Mouse (Mus musculus) G1E (cell line): ENCODE results near the gene Fgfr2.

ENCODE experiments used
- CTCF ChIP-seq: IDR thresholded peaks from 2 replicates; pipeline ENCODE4 v1.5.1; 2012; ENCODE audit warnings: low read depth, low read length, inconsistent platforms, mixed read lengths
- GATA1 ChIP-seq: IDR thresholded peaks from 2 replicates; pipeline ENCODE4 v1.6.1; 2012; ENCODE audit warnings: borderline replicate concordance, low read length, inconsistent platforms, mixed read lengths

DNA sequence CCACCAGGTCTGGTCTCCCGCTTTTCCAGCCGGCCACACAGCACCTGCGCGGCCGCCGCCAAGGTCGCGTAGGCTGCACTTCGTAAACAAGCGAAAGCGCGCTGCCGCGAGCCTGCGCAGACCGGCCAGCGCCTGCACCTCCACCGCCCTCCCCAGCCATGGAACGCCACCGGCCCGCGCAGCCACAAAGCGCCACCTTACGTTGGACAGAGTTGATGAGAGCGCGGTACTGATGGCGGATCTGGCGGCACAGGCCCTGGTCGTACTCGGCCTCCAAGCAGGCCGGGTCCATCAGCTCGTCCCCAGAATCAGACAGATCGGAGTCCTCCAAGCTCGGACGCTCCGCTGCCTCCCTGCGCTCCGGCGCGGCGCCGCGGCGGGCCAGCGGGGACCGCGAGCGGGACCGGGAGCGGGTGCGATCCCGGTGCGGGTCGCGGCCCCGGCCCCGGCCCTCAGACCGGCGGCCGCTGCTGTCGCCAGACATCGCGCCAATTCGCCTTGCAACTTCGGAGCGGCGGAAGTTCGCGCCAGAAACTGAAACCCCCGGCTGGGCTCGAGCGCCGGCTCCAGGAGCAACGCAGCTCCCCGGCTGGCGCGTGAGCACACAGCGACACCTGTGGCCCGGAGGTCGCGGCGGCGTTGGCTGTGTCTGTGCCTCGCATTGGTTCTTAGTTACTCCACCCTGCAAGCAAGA is 2576.2 kb downstream of the Fgfr2 start:
- peak; percentile 48 for TF ChIP-seq CTCF
- no peak for TF ChIP-seq GATA1
